Mouse (Mus musculus) CH12.LX (cell line): ENCODE measurements around the gene Ankrd12. TPM values are rescaled to one million over a fixed set of nuclear protein-coding genes. Genes with fewer than 3 reads are reported as not detected.

Experiments used
- DNase-seq: peaks from one replicate; pipeline ENCODE4 v3.0.0-alpha.2; 2013; ENCODE audit errors: extremely low read depth
- H3K27ac ChIP-seq: 2 replicates; pipeline ENCODE4 v1.5.1; 2012; ENCODE audit warnings: low read depth, mild to moderate bottlenecking, control low read depth, moderate library complexity; ENCODE audit not compliant: insufficient read depth
- H3K27me3 ChIP-seq: replicated peaks from 2 replicates; pipeline ENCODE3; 2012; ENCODE audit warnings: inconsistent platforms
- H3K36me3 ChIP-seq, 2 experiments: replicated peaks in 1 of 2; 2 replicates each; pipeline versions ENCODE3 to v1.6.1; 2012; ENCODE audit warnings: inconsistent platforms in 1 of 2, low read length in 1 of 2, mild to moderate bottlenecking in 1 of 2, mixed read lengths in 1 of 2, moderate library complexity in 1 of 2; ENCODE audit not compliant: control insufficient read depth in 1 of 2, insufficient read depth in 1 of 2
- H3K4me1 ChIP-seq, 2 experiments: 2 replicates each; pipeline ENCODE4 v1.6.1; 2012; ENCODE audit warnings: inconsistent platforms in 1 of 2, moderate library complexity in 1 of 2; ENCODE audit not compliant: insufficient read depth in 2 of 2, control insufficient read depth in 1 of 2
- H3K4me2 ChIP-seq: 2 replicates; pipeline ENCODE4 v1.6.1; 2012; ENCODE audit warnings: low read depth, mild to moderate bottlenecking, control low read depth; ENCODE audit not compliant: poor library complexity, insufficient read depth, severe bottlenecking
- H3K4me3 ChIP-seq, 3 experiments: fragments of 150-350 bp in 1 of 3; sonication (generic) in 1 of 3; replicated peaks in 1 of 3; 2 replicates each; pipeline versions ENCODE3 to v1.5.1; 2011 to 2012; ENCODE audit warnings: low read depth in 2 of 3, low read length in 2 of 3, mild to moderate bottlenecking in 2 of 3, moderate library complexity in 2 of 3, control low read depth in 1 of 3, improper control_type of control experiment in 1 of 3, inconsistent platforms in 1 of 3, mixed read lengths in 1 of 3; ENCODE audit not compliant: poor library complexity in 1 of 3
- H3K79me2 ChIP-seq: replicated peaks from 2 replicates; pipeline ENCODE4 v1.6.1; 2012; ENCODE audit warnings: mild to moderate bottlenecking, moderate library complexity; ENCODE audit not compliant: control insufficient read depth, poor library complexity, insufficient read depth, severe bottlenecking; ENCODE audit errors: extremely low read depth
- H3K9ac ChIP-seq: 2 replicates; pipeline ENCODE4 v1.6.1; 2012; ENCODE audit warnings: low read depth, mild to moderate bottlenecking, control low read depth, moderate library complexity; ENCODE audit not compliant: insufficient read depth
- H3K9me3 ChIP-seq: replicated peaks from 2 replicates; pipeline ENCODE3; 2012; ENCODE audit warnings: low read length, inconsistent platforms, mixed read lengths
- BHLHE40 ChIP-seq: IDR thresholded peaks from 2 replicates; pipeline ENCODE4 v1.6.1; 2011; ENCODE audit warnings: mild to moderate bottlenecking, low read depth, low read length, improper control_type of control experiment
- CHD1 ChIP-seq: IDR thresholded peaks from 2 replicates; pipeline ENCODE4 v1.6.1; 2012; ENCODE audit warnings: low read depth, low read length, improper control_type of control experiment, inconsistent platforms
- CHD2 ChIP-seq: IDR thresholded peaks from 2 replicates; pipeline ENCODE4 v1.6.1; 2011; ENCODE audit warnings: low read length, improper control_type of control experiment
- E2F4 ChIP-seq: IDR thresholded peaks from 2 replicates; pipeline ENCODE4 v1.6.1; 2011; ENCODE audit warnings: low read depth, low read length, improper control_type of control experiment; ENCODE audit not compliant: insufficient replicate concordance
- ELF1 ChIP-seq: IDR thresholded peaks from 2 replicates; pipeline ENCODE4 v1.6.1; 2014; ENCODE audit warnings: low read depth, mild to moderate bottlenecking, inconsistent platforms, low read length, improper control_type of control experiment
- EP300 ChIP-seq: IDR thresholded peaks from 2 replicates; pipeline ENCODE4 v1.6.1; 2011; ENCODE audit warnings: low read length, improper control_type of control experiment
- ETS1 ChIP-seq: conservative IDR thresholded peaks from 2 replicates; pipeline ENCODE4 v1.6.1; 2012; ENCODE audit warnings: low read depth, mild to moderate bottlenecking, inconsistent platforms, low read length, improper control_type of control experiment, moderate library complexity
- IRF4 ChIP-seq: IDR thresholded peaks from 2 replicates; pipeline ENCODE4 v1.6.1; 2014; ENCODE audit warnings: low read depth, mild to moderate bottlenecking, inconsistent platforms, low read length, improper control_type of control experiment
- KAT2A ChIP-seq: IDR thresholded peaks from 2 replicates; pipeline ENCODE4 v1.6.1; 2012; ENCODE audit warnings: low read length, improper control_type of control experiment, inconsistent platforms; ENCODE audit not compliant: insufficient replicate concordance
- MAZ ChIP-seq: IDR thresholded peaks from 2 replicates; pipeline ENCODE4 v1.6.1; 2012; ENCODE audit warnings: low read depth, mild to moderate bottlenecking, inconsistent platforms, low read length, improper control_type of control experiment, moderate library complexity
- MEF2A ChIP-seq: IDR thresholded peaks from 2 replicates; pipeline ENCODE4 v1.6.1; 2014; ENCODE audit warnings: low read depth, mild to moderate bottlenecking, inconsistent platforms, low read length, improper control_type of control experiment, borderline replicate concordance
- MXI1 ChIP-seq: IDR thresholded peaks from 2 replicates; pipeline ENCODE4 v1.6.1; 2011; ENCODE audit warnings: mild to moderate bottlenecking, low read depth, low read length, improper control_type of control experiment
- MYC ChIP-seq: IDR thresholded peaks from 2 replicates; pipeline ENCODE4 v1.6.1; 2011; ENCODE audit warnings: low read depth, mild to moderate bottlenecking, improper control_type of control experiment, low read length
- NELFE ChIP-seq: IDR thresholded peaks from 2 replicates; pipeline ENCODE4 v1.6.1; 2011; ENCODE audit warnings: low read depth, low read length, improper control_type of control experiment
- POLR2AphosphoS2 ChIP-seq: IDR thresholded peaks from 2 replicates; pipeline ENCODE4 v1.6.1; 2011; ENCODE audit warnings: low read depth, low read length, improper control_type of control experiment
- SMC3 ChIP-seq: IDR thresholded peaks from 2 replicates; pipeline ENCODE4 v1.6.1; 2011; ENCODE audit warnings: low read depth, low read length, improper control_type of control experiment
- TCF12 ChIP-seq: IDR thresholded peaks from 2 replicates; pipeline ENCODE4 v1.6.1; 2014; ENCODE audit warnings: low read depth, mild to moderate bottlenecking, inconsistent platforms, low read length, improper control_type of control experiment
- USF1 ChIP-seq: IDR thresholded peaks from 2 replicates; pipeline ENCODE4 v1.6.1; 2014; ENCODE audit warnings: low read depth, mild to moderate bottlenecking, inconsistent platforms, low read length, improper control_type of control experiment
- ZC3H11A ChIP-seq: IDR thresholded peaks from 2 replicates; pipeline ENCODE4 v1.6.1; 2012; ENCODE audit warnings: low read depth, mild to moderate bottlenecking, inconsistent platforms, low read length, improper control_type of control experiment
- ZMIZ1 ChIP-seq: IDR thresholded peaks from 2 replicates; pipeline ENCODE4 v1.6.1; 2012; ENCODE audit warnings: low read depth, mild to moderate bottlenecking, inconsistent platforms, low read length, improper control_type of control experiment
- ZNF384 ChIP-seq: IDR thresholded peaks from 2 replicates; pipeline ENCODE4 v1.6.1; 2012; ENCODE audit warnings: low read depth, low read length, improper control_type of control experiment, inconsistent platforms
- dilution Hi-C: fragments of 300-500 bp; cut with MboI; formaldehyde crosslinking; loops from 2 replicates; pipeline ENCODE4 v1.14.3; 2020; ENCODE audit warnings: low sequenced_read_pairs; ENCODE audit not compliant: extremely low pct_unique_long_range_greater_than_20kb, extremely low pct_ligation_motif_present
- in situ Hi-C: fragments of 300-500 bp; cut with MboI; formaldehyde crosslinking; loops from 3 replicates; pipeline ENCODE4 v1.14.3; 2019; ENCODE audit warnings: low sequenced_read_pairs, low pct_ligation_motif_present, low pct_unique_long_range_greater_than_20kb, mixed read lengths
- polyA plus RNA-seq: library from polyadenylated mRNA; unstranded; fragments of >175 nt; gene quantifications from 2 replicates; pipeline ENCODE4 v1.2.1, GENCODE M21; 2012; ENCODE audit warnings: low read depth; ENCODE audit not compliant: insufficient read length
- total RNA-seq, 2 experiments: library from RNA; depleted of rRNA; stranded (reverse); fragments of 300-350 nt in 1 of 2; fragments of >200 nt in 1 of 2; gene quantifications; 2 replicates each; pipeline ENCODE4 v1.2.3; 2012 to 2014

Ankrd12 gene
- total and polyA plus RNA-seq, 3 experiments: 1.6 to 5.6 (median 1.7) TPM

- DNase-seq: no peak
- Histone ChIP-seq H3K9ac (no peak overlapping the region), H3K27me3 (no peaks in the 10 kb centered on the region), H3K4me1 (peaks cover 10 to 21% of the 10 kb centered on the region in 2 experiments), H3K4me2 (no peak overlapping the region), H3K79me2 (peaks cover 2% of the 10 kb centered on the region; the same call in 1 of the 2 replicates), H3K4me3 (no peak overlapping the region), H3K27ac (no peak overlapping the region), H3K36me3 (no peaks in the 10 kb centered on the region), H3K9me3 (no peaks in the 10 kb centered on the region)
- in situ Hi-C loops (no loop called here), dilution Hi-C loops (no loop called here)
- TF ChIP-seq ZMIZ1 (no peak), MXI1 (no peak), MEF2A (no peak), NELFE (no peak), MYC (no peak), SMC3 (no peak), KAT2A (no peak), ZC3H11A (no peak), MAZ (no peak)
Measured at GRCm38 (mm10) chr17:66053349-66053748, 23.5 kb downstream of the Ankrd12 start.

- H3K27ac ChIP-seq: no peak overlapping the region
- H3K4me2 ChIP-seq: no peak overlapping the region
- H3K27me3 ChIP-seq: no peaks in the 10 kb centered on the region
- no peaks in the 10 kb centered on the region for H3K79me2 ChIP-seq
- H3K4me1 ChIP-seq: peaks cover 4 to 13% of the 10 kb centered on the region in 2 experiments; a peak in 2 of 4 replicates
- dilution Hi-C loops: no loop called here
- in situ Hi-C loops: no loop called here
- peak; percentile 13 for DNase-seq
- no peak overlapping the region for H3K9ac ChIP-seq
- H3K36me3 ChIP-seq: peaks cover 0 to 7% of the 10 kb centered on the region in 2 experiments
- H3K4me3 ChIP-seq: no peak overlapping the region
- no peaks in the 10 kb centered on the region for H3K9me3 ChIP-seq
- TF ChIP-seq POLR2AphosphoS2 (no peak), ELF1 (no peak), CHD1 (no peak), E2F4 (no peak), ETS1 (no peak), BHLHE40 (no peak), ZNF384 (no peak), MYC (no peak), SMC3 (no peak), IRF4 (no peak), EP300 (no peak), USF1 (no peak), MXI1 (no peak), TCF12 (no peak), CHD2 (no peak), NELFE (no peak)
- TF ChIP-seq, all 38 proteins: peak for 0
Measured at GRCm38 (mm10) chr17:66048795-66049194, 28.1 kb downstream of the Ankrd12 start.
